Mouse (Mus musculus): ENCODE results near the gene Zfp113. TPM values are rescaled to one million over a fixed set of nuclear protein-coding genes. Genes with fewer than 3 reads are reported as not detected.
"Not testable (repeated sequence)": the region's sequence is repeated elsewhere in the genome, so short reads cannot be mapped to it uniquely, and the experiment has no call there.

Zfp113 gene
- polyA plus RNA-seq, 1 experiment from 2014 or later, result 11.4 TPM

DNA sequence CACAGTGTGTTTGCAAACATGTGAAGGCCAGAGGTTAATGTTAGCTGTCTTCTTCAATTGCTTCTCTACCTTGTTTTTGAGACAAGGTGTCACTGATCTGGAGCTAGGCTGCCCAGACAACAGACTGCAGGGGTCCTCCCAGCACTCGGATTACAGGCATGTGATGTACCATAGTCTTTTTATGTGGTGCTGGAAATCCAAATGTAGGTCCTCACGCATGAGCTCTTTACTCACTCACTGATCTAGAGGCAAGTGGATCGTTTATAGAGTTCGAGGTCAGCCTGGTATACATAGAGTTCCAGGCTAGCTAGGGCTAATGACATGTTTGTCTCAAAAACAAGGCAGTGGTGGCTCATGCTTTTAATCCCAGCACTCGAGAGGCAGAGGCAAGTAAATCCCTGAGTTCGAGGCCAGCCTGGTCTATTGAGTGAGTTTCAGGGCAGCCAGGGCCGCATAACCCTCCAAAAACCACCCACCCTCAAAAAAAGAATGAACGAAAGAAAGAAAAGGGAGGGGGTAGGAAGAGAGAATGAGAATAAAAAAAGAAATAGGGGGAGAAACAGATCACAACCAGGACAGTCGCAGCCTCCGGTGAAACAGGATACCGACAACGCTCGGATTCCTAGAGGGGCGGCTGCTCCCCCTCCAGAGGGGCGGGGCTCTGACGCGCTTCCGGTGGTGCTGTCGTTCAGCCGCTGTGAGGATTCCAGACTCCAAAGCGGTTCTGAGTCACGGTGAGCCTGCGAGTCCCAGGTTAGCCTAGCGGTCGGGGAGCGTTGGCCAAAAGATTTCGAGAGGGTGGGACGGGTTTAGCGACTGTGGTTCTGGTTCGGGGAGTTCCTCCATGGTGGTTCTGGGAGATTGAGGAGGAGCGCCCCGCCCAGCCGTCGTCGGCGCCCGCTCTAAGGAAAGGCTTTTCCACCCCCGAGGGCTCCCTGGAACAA, 39.0 kb downstream of the Zfp113 start, which contains the start of gene Zscan21:
Zscan21 (plus strand) TSS at position 649 of the 944 bp plus-strand sequence.
- no peaks in the 10 kb centered on the region for H3K36me3 ChIP-seq (ENCODE audit: insufficient read depth, low read length)
- peak within 1 kb of the TSS; percentile 81 for H3K9ac ChIP-seq (replicated peaks; ENCODE audit: low read depth)
- ATAC-seq (peak; percentile 99), DNase-seq (ENCODE audit: low spot score) (peak; percentile 97)
- H3K4me2 ChIP-seq (replicated peaks; ENCODE audit: low read depth, low read length), result peak within 1 kb of the TSS; percentile 69
- H3K4me3 ChIP-seq (ENCODE audit: low read depth, low read length), result peak within 1 kb of the TSS; percentile 67
- no peaks in the 10 kb centered on the region for H3K9me3 ChIP-seq (ENCODE audit: low read length)
- peak within 1 kb of the TSS; percentile 95 for H3K27ac ChIP-seq (ENCODE audit: low read length)
- TF ChIP-seq EP300 (IDR thresholded peaks at IDR 0.05) (peak; percentile 69), CTCF (IDR thresholded peaks at IDR 0.05) (peak; percentile 46)
- no peaks in the 10 kb centered on the region for H3K27me3 ChIP-seq (replicated peaks; ENCODE audit: insufficient read depth, low read length)
- WGBS, result 6% methylated on average over 37 of the region's 38 CpGs
- peaks cover 3% of the 10 kb centered on the region; the same call in 1 of the 2 replicates for H3K4me1 ChIP-seq (ENCODE audit: insufficient read depth, low read depth, low read length)

GRCm38 (mm10) chr5:138109847-138110396, 45.6 kb downstream of the Zfp113 start:
- H3K4me3 ChIP-seq (ENCODE audit: low read depth, low read length); ATAC-seq; H3K27me3 ChIP-seq (replicated peaks; ENCODE audit: insufficient read depth, low read length): not testable (repeated sequence)

DNA sequence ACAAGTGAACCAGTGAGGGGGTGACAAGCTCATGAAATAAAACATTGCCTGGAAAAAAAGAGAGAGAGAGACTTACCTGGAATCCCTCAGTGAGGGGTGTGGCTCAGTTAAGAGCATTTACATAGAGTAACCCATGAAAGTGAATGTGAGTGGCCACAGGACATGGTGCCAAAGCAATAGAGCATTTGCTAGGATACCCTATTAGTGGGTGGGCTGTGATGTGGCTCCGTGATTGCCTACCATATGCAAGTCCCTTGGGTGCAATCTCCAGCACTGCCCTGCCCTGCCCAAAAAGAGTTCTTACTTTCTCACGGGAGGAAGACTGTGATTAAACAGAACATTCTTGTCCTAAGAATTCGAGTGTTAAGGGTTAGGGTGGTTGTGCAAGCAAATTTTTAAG, 48.4 kb downstream of the Zfp113 start:
- H3K9ac ChIP-seq (replicated peaks; ENCODE audit: low read depth), result no peak overlapping the region
- H3K27ac ChIP-seq (ENCODE audit: low read length), result no peak overlapping the region
- H3K27me3 ChIP-seq (replicated peaks; ENCODE audit: insufficient read depth, low read length), result no peaks in the 10 kb centered on the region
- DNase-seq (ENCODE audit: low spot score) (no peak), ATAC-seq (no peak)
- H3K4me3 ChIP-seq (ENCODE audit: low read depth, low read length), result no peak overlapping the region
- H3K9me3 ChIP-seq (ENCODE audit: low read length), result no peaks in the 10 kb centered on the region
- no peak overlapping the region for H3K4me2 ChIP-seq (replicated peaks; ENCODE audit: low read depth, low read length)
- H3K36me3 ChIP-seq (ENCODE audit: insufficient read depth, low read length), result peaks cover 12% of the 10 kb centered on the region; the same call in 1 of the 2 replicates
- TF ChIP-seq CTCF (IDR thresholded peaks at IDR 0.05) (no peak), EP300 (IDR thresholded peaks at IDR 0.05) (no peak)
- WGBS, result 52% methylated on average over 3 of the region's 3 CpGs
- H3K4me1 ChIP-seq (ENCODE audit: insufficient read depth, low read depth, low read length), result no peaks in the 10 kb centered on the region

More at GRCm38 (mm10) chr5:138109847-138110396, 45.6 kb downstream of the Zfp113 start:
- H3K9ac ChIP-seq (replicated peaks; ENCODE audit: low read depth); H3K4me1 ChIP-seq (ENCODE audit: insufficient read depth, low read depth, low read length); DNase-seq (ENCODE audit: low spot score); H3K27ac ChIP-seq (ENCODE audit: low read length); H3K36me3 ChIP-seq (ENCODE audit: insufficient read depth, low read length); H3K4me2 ChIP-seq (replicated peaks; ENCODE audit: low read depth, low read length); H3K9me3 ChIP-seq (ENCODE audit: low read length): not testable (repeated sequence)
- 61% methylated on average over 4 of the region's 4 CpGs for WGBS

DNA sequence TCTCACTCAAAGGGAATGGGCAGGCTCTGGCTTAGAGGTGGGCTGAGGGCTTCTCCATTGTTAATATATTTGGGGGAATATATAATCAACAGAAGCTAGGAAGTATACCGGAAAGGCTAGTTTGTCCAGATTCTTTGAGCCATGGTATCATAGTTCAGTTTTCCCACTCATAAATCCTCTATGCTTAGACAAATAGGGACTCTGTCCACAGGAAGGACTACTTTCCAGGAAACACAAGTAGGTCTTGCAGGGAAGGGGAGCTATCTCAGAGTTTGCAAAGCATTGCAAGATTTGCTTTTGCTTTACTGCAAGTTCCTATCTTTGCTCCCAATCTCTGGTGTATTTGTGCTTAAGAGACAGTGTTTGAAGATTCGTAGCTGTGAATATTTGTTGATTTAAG, 50.6 kb downstream of the Zfp113 start:
- ATAC-seq (no peak), DNase-seq (ENCODE audit: low spot score) (peak; percentile 14)
- Histone ChIP-seq H3K9me3 (ENCODE audit: low read length) (no peaks in the 10 kb centered on the region), H3K4me3 (ENCODE audit: low read depth, low read length) (no peak overlapping the region), H3K9ac (replicated peaks; ENCODE audit: low read depth) (no peak overlapping the region), H3K27ac (ENCODE audit: low read length) (no peak overlapping the region), H3K36me3 (ENCODE audit: insufficient read depth, low read length) (peaks cover 30% of the 10 kb centered on the region; the same call in 1 of the 2 replicates), H3K4me1 (ENCODE audit: insufficient read depth, low read depth, low read length) (no peaks in the 10 kb centered on the region), H3K27me3 (replicated peaks; ENCODE audit: insufficient read depth, low read length) (no peaks in the 10 kb centered on the region), H3K4me2 (replicated peaks; ENCODE audit: low read depth, low read length) (no peak overlapping the region)
- 54% methylated on average over 2 of the region's 2 CpGs for WGBS
- TF ChIP-seq EP300 (IDR thresholded peaks at IDR 0.05) (no peak), CTCF (IDR thresholded peaks at IDR 0.05) (no peak)

GRCm38 (mm10) chr5:138094474-138094873, 61.1 kb downstream of the Zfp113 start:
- no peak for TF ChIP-seq EP300 (IDR thresholded peaks at IDR 0.05)
- ATAC-seq, result no peak
- 89% methylated on average over 6 of the region's 6 CpGs for WGBS

DNA sequence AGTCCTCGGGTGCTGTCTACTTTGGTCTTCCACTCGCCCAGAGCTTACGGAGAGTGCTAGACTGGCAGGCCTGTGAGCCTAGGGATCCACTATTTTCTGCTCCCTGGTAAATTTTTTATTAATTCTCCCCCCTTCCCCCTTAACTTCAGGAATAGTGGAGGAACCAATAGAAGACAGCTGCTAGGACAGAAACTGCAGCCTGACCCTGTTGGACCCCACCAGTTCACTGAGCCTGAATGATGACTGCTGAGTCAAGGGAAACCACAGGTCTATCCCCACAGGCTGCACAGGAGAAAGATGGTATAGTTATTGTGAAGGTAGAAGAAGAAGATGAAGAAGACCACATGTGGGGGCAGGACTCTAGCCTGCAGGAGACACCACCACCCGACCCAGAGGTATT, 62.8 kb downstream of the Zfp113 start:
- Histone ChIP-seq H3K27me3 (replicated peaks; ENCODE audit: insufficient read depth, low read length) (no peaks in the 10 kb centered on the region), H3K27ac (ENCODE audit: low read length) (no peak overlapping the region), H3K4me1 (ENCODE audit: insufficient read depth, low read depth, low read length) (peaks cover 2% of the 10 kb centered on the region; the same call in 1 of the 2 replicates), H3K9me3 (ENCODE audit: low read length) (no peaks in the 10 kb centered on the region), H3K9ac (replicated peaks; ENCODE audit: low read depth) (no peak overlapping the region), H3K4me2 (replicated peaks; ENCODE audit: low read depth, low read length) (no peak overlapping the region), H3K36me3 (ENCODE audit: insufficient read depth, low read length) (peaks cover 21% of the 10 kb centered on the region), H3K4me3 (ENCODE audit: low read depth, low read length) (no peak overlapping the region)
- no peak for ATAC-seq
- 95% methylated on average over 4 of the region's 4 CpGs for whole genome bisulfite sequencing
- no peak for DNase-seq (ENCODE audit: low spot score)
- TF ChIP-seq CTCF (IDR thresholded peaks at IDR 0.05) (no peak), EP300 (IDR thresholded peaks at IDR 0.05) (no peak)

More at GRCm38 (mm10) chr5:138094474-138094873, 61.1 kb downstream of the Zfp113 start:
- H3K4me1 ChIP-seq (ENCODE audit: insufficient read depth, low read depth, low read length), result no peaks in the 10 kb centered on the region
- no peaks in the 10 kb centered on the region for H3K9me3 ChIP-seq (ENCODE audit: low read length)
- H3K9ac ChIP-seq (replicated peaks; ENCODE audit: low read depth), result no peak overlapping the region
- no peak overlapping the region for H3K27ac ChIP-seq (ENCODE audit: low read length)
- H3K36me3 ChIP-seq (ENCODE audit: insufficient read depth, low read length), result peaks cover 35% of the 10 kb centered on the region
- no peak overlapping the region for H3K4me3 ChIP-seq (ENCODE audit: low read depth, low read length)
- H3K4me2 ChIP-seq (replicated peaks; ENCODE audit: low read depth, low read length), result no peak overlapping the region
- no peaks in the 10 kb centered on the region for H3K27me3 ChIP-seq (replicated peaks; ENCODE audit: insufficient read depth, low read length)
- DNase-seq (ENCODE audit: low spot score), result no peak
